Mouse (Mus musculus): ENCODE results near the gene Sgms1.

Gene Sgms1

GRCm38 (mm10) chr19:32269141-32269843 lies 120.2 kb downstream of the Sgms1 start:
- no peak for DNase-seq (ENCODE audit: low spot score)

- no peak for DNase-seq (ENCODE audit: low spot score)
Measured at GRCm38 (mm10) chr19:32268562-32268961, 121.0 kb downstream of the Sgms1 start.

GRCm38 (mm10) chr19:32266385-32267252 lies 122.9 kb downstream of the Sgms1 start:
- DNase-seq (ENCODE audit: low spot score), result no peak

GRCm38 (mm10) chr19:32263753-32264152 lies 125.8 kb downstream of the Sgms1 start:
- no peak for DNase-seq (ENCODE audit: low spot score)

GRCm38 (mm10) chr19:32262805-32263572 lies 126.5 kb downstream of the Sgms1 start:
- DNase-seq (ENCODE audit: low spot score), result no peak

- DNase-seq (ENCODE audit: low spot score), result no peak
Measured at GRCm38 (mm10) chr19:32260869-32261688, 128.4 kb downstream of the Sgms1 start.

- DNase-seq (ENCODE audit: low spot score), result no peak
Measured at GRCm38 (mm10) chr19:32259830-32260229, 129.7 kb downstream of the Sgms1 start.

GRCm38 (mm10) chr19:32259048-32259447 lies 130.5 kb downstream of the Sgms1 start:
- DNase-seq (ENCODE audit: low spot score), result no peak

- no peak for DNase-seq (ENCODE audit: low spot score)
Measured at GRCm38 (mm10) chr19:32258146-32258545, 131.4 kb downstream of the Sgms1 start.

- DNase-seq (ENCODE audit: low spot score), result no peak
Measured at GRCm38 (mm10) chr19:32257616-32258015, 131.9 kb downstream of the Sgms1 start.

- peak; percentile 37 for DNase-seq (ENCODE audit: low spot score)
Measured at GRCm38 (mm10) chr19:32256706-32257415, 132.7 kb downstream of the Sgms1 start.

- DNase-seq (ENCODE audit: low spot score), result no peak
Measured at GRCm38 (mm10) chr19:32255429-32256185, 133.9 kb downstream of the Sgms1 start.

GRCm38 (mm10) chr19:32254739-32255344 lies 134.7 kb downstream of the Sgms1 start:
- DNase-seq (ENCODE audit: low spot score), result no peak

- DNase-seq (ENCODE audit: low spot score), result no peak
Measured at GRCm38 (mm10) chr19:32254204-32254603, 135.3 kb downstream of the Sgms1 start.

GRCm38 (mm10) chr19:32252987-32253386 lies 136.5 kb downstream of the Sgms1 start:
- no peak for DNase-seq (ENCODE audit: low spot score)

- no peak for DNase-seq (ENCODE audit: low spot score)
Measured at GRCm38 (mm10) chr19:32252451-32252850, 137.1 kb downstream of the Sgms1 start.

- no peak for DNase-seq (ENCODE audit: low spot score)
Measured at GRCm38 (mm10) chr19:32249181-32250130, 140.1 kb downstream of the Sgms1 start.

GRCm38 (mm10) chr19:32244881-32245280 lies 144.6 kb downstream of the Sgms1 start:
- no peak for DNase-seq (ENCODE audit: low spot score)

GRCm38 (mm10) chr19:32243246-32243645 lies 146.3 kb downstream of the Sgms1 start:
- no peak for DNase-seq (ENCODE audit: low spot score)

Measured in MN1 (cell line).